Mouse (Mus musculus): ENCODE results near the gene Gal3st1.

DNA sequence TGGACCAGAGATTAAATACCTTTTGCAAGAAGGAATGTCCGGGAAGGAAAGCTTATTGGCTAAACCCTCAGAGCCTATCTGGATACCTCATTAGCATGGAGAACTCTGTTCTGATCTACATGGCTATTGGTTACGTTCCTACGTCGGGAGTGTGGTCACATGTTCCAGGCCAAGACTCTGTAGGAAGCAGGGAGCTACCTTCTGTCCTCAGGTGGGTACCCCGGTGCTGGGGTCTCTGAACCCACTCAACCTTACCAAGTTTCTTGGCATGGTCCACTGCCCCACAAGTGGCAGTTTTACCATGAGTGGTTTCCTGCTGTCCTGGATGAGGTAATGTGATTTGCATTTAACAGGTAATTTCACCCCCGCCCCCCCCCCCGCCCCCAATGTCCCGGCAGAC, 43.6 kb downstream of the Gal3st1 start:
- TF ChIP-seq CTCF (IDR thresholded peaks at IDR 0.05; ENCODE audit: low read depth) (no peak), EP300 (IDR thresholded peaks at IDR 0.05; ENCODE audit: low read depth) (no peak)

Data from liver, postnatal 0 days (tissue).